Comparison of ENCODE assay signal across 8 mouse cellular contexts in the genomic region with DNA sequence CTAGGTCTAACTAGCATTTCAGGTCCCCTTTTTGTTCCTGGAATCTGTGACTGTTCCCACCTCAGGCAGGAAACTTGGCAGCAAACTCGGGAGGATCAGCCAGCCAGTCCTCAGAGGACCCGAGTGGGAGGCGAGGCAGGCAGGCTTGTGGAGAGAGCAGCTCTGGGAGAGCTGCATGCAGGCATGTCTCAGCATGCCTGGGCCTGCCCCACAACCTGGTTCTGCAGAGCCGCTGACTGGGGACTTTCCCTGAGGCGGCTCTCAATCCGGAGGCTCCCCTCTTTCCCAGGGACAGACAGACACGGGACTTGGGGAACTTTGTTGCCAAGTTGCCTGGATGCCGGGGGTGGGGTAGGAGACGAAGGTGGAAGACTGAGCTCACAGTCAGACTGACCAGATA. TPM values are rescaled to one million over a fixed set of nuclear protein-coding genes. Genes with fewer than 3 reads are reported as not detected.
DNase-seq lines count a peak whose midpoint lies in the region; ATAC-seq and TF ChIP-seq lines count a peak whose summit lies in the region.
"Had no signal": no experiment of that assay in that cellular context is flagged by ENCODE, and none has a peak within 500 bp of the region (broad histone marks: within the 10 kb centered on the region; RNA-seq: fewer than 3 reads in every experiment).

No protein-coding gene starts in this region.

- H3K9ac ChIP-seq in embryonic facial prominence, embryonic 13.5 days = 0 out of 2 replicates have a peak overlapping the region, but pooled peaks have one; percentile 46
- H3K9ac ChIP-seq in intestine, embryonic 15.5 days = no peak overlapping the region
- H3K9ac ChIP-seq in lung, embryonic 14.5 days = no peak overlapping the region

- no peaks in the 10 kb centered on the region for H3K27me3 ChIP-seq in embryonic facial prominence, embryonic 13.5 days
- H3K27me3 ChIP-seq in intestine, embryonic 15.5 days (replicated peaks) = no peaks in the 10 kb centered on the region
- H3K27me3 ChIP-seq in lung, embryonic 14.5 days (ENCODE audit: insufficient read depth, low read length) = no peaks in the 10 kb centered on the region

- 0 out of 2 replicates have a peak, but pooled peaks cover 4% of the 10 kb centered on the region for H3K9me3 ChIP-seq in embryonic facial prominence, embryonic 13.5 days
- H3K9me3 ChIP-seq in intestine, embryonic 15.5 days = no peaks in the 10 kb centered on the region
- no peaks in the 10 kb centered on the region for H3K9me3 ChIP-seq in lung, embryonic 14.5 days (ENCODE audit: low read depth, low read length)

- WGBS in embryonic facial prominence, embryonic 13.5 days = 35% methylated on average over 9 of the region's 9 CpGs
- WGBS in intestine, embryonic 15.5 days = 45% methylated on average over 9 of the region's 9 CpGs
- WGBS in lung, embryonic 14.5 days = 32% methylated on average over 9 of the region's 9 CpGs

- H3K27ac ChIP-seq in embryonic facial prominence, embryonic 13.5 days = peak overlapping the region; percentile 29
- H3K27ac ChIP-seq in intestine, embryonic 15.5 days = peak overlapping the region; percentile 40; the same call in 1 of the 2 replicates
- no peak overlapping the region; the same call in 1 of the 2 replicates for H3K27ac ChIP-seq in lung, embryonic 14.5 days (ENCODE audit: low read depth)

- no peak for TF ChIP-seq CTCF in lung, embryonic 14.5 days (IDR thresholded peaks at IDR 0.05; ENCODE audit: low read depth)

- H3K4me3 ChIP-seq in embryonic facial prominence, embryonic 13.5 days = no peak overlapping the region
- H3K4me3 ChIP-seq in intestine, embryonic 15.5 days (replicated peaks) = no peak overlapping the region
- no peak overlapping the region for H3K4me3 ChIP-seq in lung, embryonic 14.5 days (ENCODE audit: low read depth, low read length)
- H3K4me3 ChIP-seq: megakaryocyte, embryonic 14.5 days had no signal

- no peak overlapping the region for H3K4me2 ChIP-seq in embryonic facial prominence, embryonic 13.5 days
- no peak overlapping the region for H3K4me2 ChIP-seq in intestine, embryonic 15.5 days (replicated peaks)
- H3K4me2 ChIP-seq in lung, embryonic 14.5 days = no peak overlapping the region

- ATAC-seq in embryonic facial prominence, embryonic 13.5 days (ENCODE audit: insufficient number of reproducible peaks, insufficient read depth, low FRiP score, low TSS enrichment, low read depth) = 0 out of 2 replicates have a peak, but pooled peaks have one; percentile 43
- ATAC-seq in intestine, embryonic 15.5 days = 0 out of 2 replicates have a peak, but pooled peaks have one; percentile 30
- ATAC-seq in lung, embryonic 14.5 days (ENCODE audit: insufficient read depth) = no peak; the same call in 1 of the 2 replicates
- ATAC-seq in activated CD4-positive, CD25-positive, alpha-beta regulatory T cell, adult 4 months = no peak

- no peaks in the 10 kb centered on the region for H3K36me3 ChIP-seq in embryonic facial prominence, embryonic 13.5 days
- no peaks in the 10 kb centered on the region for H3K36me3 ChIP-seq in intestine, embryonic 15.5 days
- no peaks in the 10 kb centered on the region for H3K36me3 ChIP-seq in lung, embryonic 14.5 days (ENCODE audit: insufficient read depth)

- peak; percentile 71 to 74 for DNase-seq in right cerebral cortex, postnatal 10 days (ENCODE audit: low spot score in 2 of 2)
- no peak for DNase-seq in right cerebral cortex, postnatal 4 days
- peak; percentile 34 for DNase-seq in lung, embryonic 14.5 days
- peak; percentile 65 for DNase-seq in urinary bladder, postnatal 25 days (ENCODE audit: low spot score)

- peaks cover 11% of the 10 kb centered on the region for H3K4me1 ChIP-seq in embryonic facial prominence, embryonic 13.5 days
- H3K4me1 ChIP-seq in intestine, embryonic 15.5 days (replicated peaks) = no peaks in the 10 kb centered on the region
- H3K4me1 ChIP-seq in lung, embryonic 14.5 days (ENCODE audit: insufficient read depth) = no peaks in the 10 kb centered on the region

RNA-seq across cellular contexts. Expression of a gene that starts 13.4 kb away (rescaled TPM):
- polyA plus RNA-seq in embryonic facial prominence, embryonic 13.5 days (2015; fragmentation: Nextera tagmentation; extraction: Ambion mirVana) = not detected in 2 replicates
- polyA plus RNA-seq in intestine, embryonic 15.5 days (2015; fragmentation: Nextera tagmentation; extraction: Ambion mirVana) = not detected in 2 replicates
- not detected in 2 replicates for polyA plus RNA-seq in lung, embryonic 14.5 days (2014; fragmentation: Nextera tagmentation; extraction: Ambion mirVana)
- not detected for polyA plus RNA-seq in activated CD4-positive, CD25-positive, alpha-beta regulatory T cell, adult 4 months (2017; shearing (Covaris generic))

RNA-seq across cellular contexts. Expression of a gene that starts 54.5 kb away (rescaled TPM):
- polyA plus RNA-seq in embryonic facial prominence, embryonic 13.5 days (2015; fragmentation: Nextera tagmentation; extraction: Ambion mirVana) = 15.4 and 17.5 TPM in 2 replicates
- polyA plus RNA-seq in intestine, embryonic 15.5 days (2015; fragmentation: Nextera tagmentation; extraction: Ambion mirVana) = 50.9 and 57.8 TPM in 2 replicates
- 43.5 and 47.1 TPM in 2 replicates for polyA plus RNA-seq in lung, embryonic 14.5 days (2014; fragmentation: Nextera tagmentation; extraction: Ambion mirVana)
- polyA plus RNA-seq in activated CD4-positive, CD25-positive, alpha-beta regulatory T cell, adult 4 months (2017; shearing (Covaris generic)) = not detected

Comparison
In these comparisons a context has a peak if more than half of its experiments do, and no peak if none do; other contexts are left out.
1. ATAC-seq: peak in embryonic facial prominence, embryonic 13.5 days (single experiment) and intestine, embryonic 15.5 days (single experiment); none in lung, embryonic 14.5 days (single experiment) and activated CD4-positive, CD25-positive, alpha-beta regulatory T cell, adult 4 months (single experiment).
2. RNA of a gene that starts 54.5 kb away (polyA plus RNA-seq): 50.9 to 57.8 TPM in intestine, embryonic 15.5 days, 43.5 to 47.1 TPM in lung, embryonic 14.5 days and 15.4 to 17.5 TPM in embryonic facial prominence, embryonic 13.5 days; not detected in activated CD4-positive, CD25-positive, alpha-beta regulatory T cell, adult 4 months; every median in the first group is over 10 times any median in the second.